12 mouse cellular contexts compared by ENCODE assay signal in genomic region chr5:13810496-13810895, GRCm38 (mm10). TPM values are rescaled to one million over a fixed set of nuclear protein-coding genes. Genes with fewer than 3 reads are reported as not detected.
"Had no signal": no experiment of that assay in that cellular context is flagged by ENCODE, and none has a peak within 500 bp of the region (broad histone marks: within the 10 kb centered on the region; RNA-seq: fewer than 3 reads in every experiment).

No protein-coding gene starts in this region.

RNA-seq across cellular contexts. Expression of gene Speer3, which starts 19.1 kb away (rescaled TPM):
- polyA plus RNA-seq: neural tube, embryonic 13.5 days; neural tube, embryonic 14.5 days; neural tube, embryonic 15.5 days; small intestine, adult 2 months; spleen, adult 2 months; stomach, embryonic 14.5 days; stomach, embryonic 15.5 days; stomach, embryonic 16.5 days; stomach, postnatal 0 days; thymus, adult 2 months; thymus, postnatal 0 days; urinary bladder, adult 2 months had no signal
